Mouse (Mus musculus) kidney, postnatal 25 days (tissue): ENCODE data around the gene Tmem176a.

Source experiments
- DNase-seq, 2 experiments: peaks; one replicate each; pipeline ENCODE4 v3.0.0; 2021; ENCODE audit warnings: mixed read lengths in 2 of 2

Tmem176a gene

DNA sequence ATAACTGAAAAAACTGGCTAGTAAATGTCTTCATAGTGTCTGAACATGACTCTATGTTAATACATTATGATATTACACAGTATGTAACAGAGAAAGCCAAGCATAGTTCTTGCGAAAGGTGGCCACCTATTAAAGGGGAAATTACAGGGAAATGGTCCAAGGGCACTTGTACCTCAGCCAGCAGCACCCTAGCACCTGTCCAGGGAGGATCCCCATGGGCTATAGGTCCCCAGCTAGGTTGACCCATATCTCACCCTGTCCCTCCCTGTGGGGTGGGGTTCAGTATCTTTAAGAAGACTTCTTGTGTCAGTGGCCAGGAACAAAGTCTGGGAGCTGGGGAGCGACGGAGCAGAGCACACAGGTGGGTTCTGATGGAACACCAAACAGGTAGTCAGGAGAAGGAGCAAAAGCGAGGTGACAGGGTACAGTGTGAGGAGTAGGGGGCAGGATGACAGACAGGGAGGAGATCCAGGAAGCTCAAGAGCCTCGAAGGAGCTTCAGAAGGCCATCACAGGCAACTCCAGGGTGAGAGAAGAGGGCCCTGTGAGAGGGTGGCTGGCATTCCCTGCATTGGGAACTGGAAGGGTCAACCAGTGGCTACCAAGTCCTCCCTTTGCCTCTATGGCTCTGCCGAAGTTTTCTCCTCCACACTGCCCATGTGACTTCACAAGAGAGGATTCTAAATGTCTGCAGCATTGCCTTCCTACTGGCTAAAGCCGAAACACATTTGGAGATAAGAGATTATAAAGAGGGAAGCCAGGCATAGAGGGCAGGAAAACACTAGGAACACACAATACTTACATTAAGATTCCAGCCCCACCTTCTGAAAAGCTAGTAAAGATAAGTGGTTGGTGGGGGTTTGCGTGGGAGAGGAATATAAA is 54.5 kb downstream of the Tmem176a start:
- peak in 1 of 2 experiments; percentile 52 for DNase-seq

DNA sequence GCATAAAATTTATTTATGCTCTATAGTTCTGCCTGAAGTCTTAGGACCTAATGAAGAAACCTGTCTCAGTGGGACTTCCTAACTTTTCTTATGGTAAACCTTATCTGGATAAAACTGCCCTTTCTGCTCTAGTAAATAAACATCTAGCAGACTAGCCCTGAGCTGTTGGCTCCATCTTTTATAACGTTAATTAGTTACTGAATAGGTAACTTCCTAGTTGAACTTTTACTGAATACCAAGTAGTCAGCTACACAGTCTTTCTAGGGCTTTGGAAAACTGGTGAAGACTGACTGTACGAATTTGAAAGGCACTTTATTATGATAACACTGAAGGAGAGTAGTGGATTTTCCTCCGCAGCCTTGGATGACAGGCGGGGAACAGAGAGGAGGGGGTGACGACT is 55.2 kb downstream of the Tmem176a start:
- no peak for DNase-seq
